Mouse (Mus musculus) brain, embryonic 18.5 days (tissue): ENCODE data around the gene Gna15.

Experiments
- DNase-seq: peaks from one replicate; pipeline ENCODE4 v3.0.0-alpha.2; 2012; ENCODE audit warnings: low read depth, low spot score

The Gna15 gene

GRCm38 (mm10) chr10:81524051-81524605 is at the start of gene Gna15:
TSS of gene Gna15 (minus strand) at chr10:81524225.
- DNase-seq, result no peak

DNA sequence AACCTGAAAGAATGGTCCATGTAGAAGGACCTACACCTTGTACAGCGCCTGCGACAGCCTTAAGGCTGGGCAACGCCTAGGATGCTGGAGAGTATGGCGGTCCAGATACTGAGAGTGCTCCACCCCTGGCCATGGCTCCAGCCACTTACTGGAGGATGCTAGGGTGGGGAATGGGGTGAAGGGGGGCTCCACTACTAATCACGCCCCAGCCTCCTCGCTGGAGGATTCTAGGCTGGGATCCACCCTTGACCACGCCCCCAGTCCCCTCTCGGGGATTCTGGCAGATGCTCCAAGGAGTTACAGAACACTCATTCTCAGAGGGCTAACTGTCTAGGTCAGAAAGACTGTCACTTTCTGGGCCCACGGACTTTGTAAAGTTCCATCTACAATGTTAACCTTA is 49.0 kb upstream of the Gna15 start:
- no peak for DNase-seq

GRCm38 (mm10) chr10:81572133-81572671 is 48.2 kb upstream of the Gna15 start:
- no peak for DNase-seq

- DNase-seq, result peak; percentile 99
Observed at GRCm38 (mm10) chr10:81571501-81571876, 47.5 kb upstream of the Gna15 start.

- DNase-seq, result peak; percentile 88
Observed at GRCm38 (mm10) chr10:81570831-81571500, 46.9 kb upstream of the Gna15 start.

DNA sequence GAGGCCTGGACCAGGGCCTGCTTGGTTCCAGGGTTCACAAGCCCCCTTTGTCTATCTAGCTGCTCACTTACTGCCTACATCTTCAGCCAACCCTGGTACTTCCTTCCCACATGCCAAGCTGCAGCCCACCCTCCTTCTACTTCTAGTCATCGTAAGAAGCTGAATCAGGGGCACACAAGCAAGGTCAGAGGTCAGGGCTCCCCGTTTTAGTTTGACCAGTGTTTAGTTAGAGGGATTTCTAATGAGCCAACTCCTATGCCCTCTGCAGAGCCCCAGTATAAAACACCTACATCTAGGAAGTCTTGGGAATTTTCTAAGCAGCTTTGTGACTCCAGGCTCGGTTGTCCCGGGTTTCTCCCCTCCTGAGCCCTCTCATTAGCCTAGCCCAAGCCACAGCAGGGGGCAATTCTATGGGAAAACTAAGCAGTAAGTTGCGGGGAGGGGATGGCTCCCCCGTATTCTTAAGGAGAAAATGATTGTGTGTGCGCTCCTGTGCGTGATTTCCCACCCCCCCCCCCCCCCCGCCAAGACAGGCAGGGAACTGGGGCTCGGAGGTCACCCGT is 46.3 kb upstream of the Gna15 start:
- no peak for DNase-seq

DNA sequence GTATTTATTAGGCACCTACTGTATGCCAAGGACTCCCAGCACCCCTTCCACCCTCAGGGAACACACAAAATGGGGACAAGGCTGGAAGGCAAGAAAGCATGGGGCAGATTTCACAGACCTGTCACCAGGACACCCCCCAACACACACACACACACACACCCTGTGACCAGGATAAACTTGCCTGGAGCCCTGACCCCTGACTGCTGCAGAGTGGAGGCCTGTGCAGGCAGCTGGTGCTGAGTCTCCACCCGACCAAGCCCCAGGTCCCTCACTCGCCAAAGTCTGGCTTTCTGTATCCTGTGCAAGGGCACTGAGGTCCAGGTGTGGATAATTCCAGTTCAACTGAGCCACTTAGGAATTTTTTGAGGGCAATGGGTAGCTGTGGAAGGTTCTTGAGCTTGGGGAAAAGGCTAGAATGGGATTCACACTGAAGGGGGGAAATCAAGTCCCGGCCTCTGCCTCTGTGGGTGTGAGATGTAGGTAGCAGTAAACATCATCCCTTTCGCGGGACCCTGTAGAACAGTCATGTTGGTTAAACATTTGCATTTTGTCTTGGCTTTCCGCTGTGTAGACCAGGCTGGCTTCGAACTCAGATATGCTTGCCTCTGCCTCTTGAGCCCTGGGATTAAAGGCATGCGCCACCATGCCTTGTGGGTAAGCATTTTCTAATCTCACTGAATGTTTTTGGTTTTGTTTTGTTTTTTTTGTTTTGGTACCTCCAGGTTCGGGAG is 45.6 kb upstream of the Gna15 start:
- no peak for DNase-seq

- DNase-seq, result no peak
Observed at GRCm38 (mm10) chr10:81568381-81569191, 44.6 kb upstream of the Gna15 start.

- DNase-seq, result no peak
Observed at GRCm38 (mm10) chr10:81565257-81566228, 41.5 kb upstream of the Gna15 start.

GRCm38 (mm10) chr10:81564734-81565133 is 40.7 kb upstream of the Gna15 start:
- no peak for DNase-seq

GRCm38 (mm10) chr10:81564216-81564615 is 40.2 kb upstream of the Gna15 start:
- no peak for DNase-seq

- DNase-seq, result no peak
Observed at GRCm38 (mm10) chr10:81563481-81563880, 39.5 kb upstream of the Gna15 start.

GRCm38 (mm10) chr10:81562411-81562810 is 38.4 kb upstream of the Gna15 start:
- no peak for DNase-seq

- no peak for DNase-seq
Observed at GRCm38 (mm10) chr10:81560719-81561459, 36.9 kb upstream of the Gna15 start.

DNA sequence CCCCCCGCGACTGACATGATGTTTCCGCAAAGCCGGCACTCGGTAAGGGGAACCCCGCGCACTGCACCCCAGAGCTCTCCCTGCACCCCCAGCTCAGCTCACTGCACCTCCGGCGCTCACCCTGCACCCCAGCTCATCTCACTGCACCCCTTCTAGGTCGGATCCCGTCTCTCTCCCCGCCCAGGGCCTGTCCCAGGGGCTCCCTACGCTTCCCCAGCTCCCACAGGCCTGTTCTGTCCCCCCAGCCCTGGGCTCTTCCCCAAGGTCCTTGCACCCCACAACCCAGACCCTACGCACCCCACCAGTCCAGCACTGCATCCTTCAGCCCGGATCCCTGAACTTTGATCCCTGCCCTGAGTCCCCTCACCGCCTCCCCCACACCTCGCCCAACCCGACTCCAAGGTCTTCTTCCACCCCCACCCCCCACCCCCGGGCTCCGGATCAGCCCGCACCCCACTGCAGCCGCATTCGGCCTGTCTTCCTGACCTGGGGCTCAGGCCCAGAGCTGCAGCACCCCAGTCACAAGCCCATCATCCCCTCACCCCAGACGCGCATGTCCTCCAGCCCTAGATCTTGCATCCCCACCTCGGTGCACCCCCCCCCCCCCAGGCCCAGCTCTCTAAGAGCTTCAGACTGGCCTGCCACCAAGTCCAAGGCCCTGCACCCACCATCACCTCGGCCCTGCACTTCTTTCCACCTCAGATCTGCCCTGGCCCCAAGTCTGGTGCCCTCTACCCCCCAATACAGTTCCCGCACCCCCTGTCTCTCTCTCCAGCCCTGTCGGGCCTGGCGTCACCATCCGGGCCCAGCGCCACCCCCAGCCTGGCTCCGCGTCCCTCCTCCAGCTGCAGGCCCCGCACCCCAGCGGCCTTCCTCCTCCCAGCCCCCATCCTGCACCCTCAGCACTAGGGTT is 35.9 kb upstream of the Gna15 start:
- no peak for DNase-seq

DNA sequence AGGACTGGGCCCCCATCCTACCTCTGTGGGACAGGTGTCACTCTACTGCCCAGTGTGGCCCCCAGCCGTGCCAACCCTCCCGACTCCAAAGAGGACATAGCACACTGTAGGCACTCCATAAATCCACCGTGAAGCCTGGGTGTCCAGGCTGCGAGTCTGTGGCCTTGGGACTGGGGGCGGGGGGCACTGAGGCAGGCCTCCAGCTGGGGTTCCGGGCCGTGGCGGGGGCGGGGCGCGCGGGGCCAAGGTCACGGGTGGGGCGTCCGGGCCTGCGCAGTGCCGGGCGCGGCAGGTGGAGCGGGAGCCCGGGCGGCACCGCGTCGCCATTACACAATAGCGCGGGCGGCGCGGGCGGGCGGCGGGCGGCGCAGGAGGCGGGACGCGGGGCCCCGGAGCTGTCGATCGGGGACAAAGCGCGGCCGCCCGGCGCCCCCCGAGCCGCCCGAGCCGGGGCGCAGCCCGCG is 35.2 kb upstream of the Gna15 start, which contains the start of gene Aes:
Gene Aes, plus strand, starts transcription at position 326 of the 464 bp plus-strand sequence.
- no peak for DNase-seq

DNA sequence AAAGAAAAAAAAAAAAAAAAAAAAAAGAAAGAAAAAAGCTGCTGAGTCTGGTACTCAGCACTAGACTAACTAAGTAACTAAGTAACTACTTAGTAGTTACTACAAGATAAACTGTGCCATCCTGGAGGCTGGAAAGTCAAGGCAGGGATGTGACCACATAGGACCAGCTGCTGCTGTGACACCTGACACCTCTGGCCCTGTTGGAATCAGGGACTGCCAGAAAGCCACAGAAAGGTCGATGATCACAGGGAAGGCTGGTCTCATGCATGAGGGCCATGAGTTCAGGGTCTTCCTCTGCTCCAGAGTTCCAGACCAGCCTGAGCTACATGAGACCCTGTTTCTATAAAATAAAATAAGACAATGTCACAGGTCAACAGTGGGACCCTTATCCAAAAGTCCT is 33.5 kb upstream of the Gna15 start:
- DNase-seq, result no peak

DNA sequence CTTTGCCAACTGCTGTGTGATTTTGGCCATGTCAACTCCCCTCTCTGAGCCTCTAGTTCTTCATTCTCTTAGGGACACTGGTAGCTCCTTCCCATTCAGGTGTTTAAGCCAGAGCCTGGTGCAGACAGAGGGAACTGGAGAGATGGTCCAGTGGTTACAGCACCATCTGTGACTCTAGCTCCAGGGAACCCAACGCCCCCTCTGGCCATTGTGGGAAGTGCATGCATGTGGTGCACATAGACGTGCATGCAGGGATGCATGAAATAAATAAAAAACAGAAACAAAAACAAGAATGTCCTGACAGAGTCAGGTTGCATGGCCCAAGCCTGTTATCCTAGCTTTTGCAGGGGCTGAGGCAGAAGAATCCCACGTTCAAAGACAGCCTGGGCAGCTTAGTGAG is 32.3 kb upstream of the Gna15 start:
- no peak for DNase-seq
